Mouse (Mus musculus): Measurements from ENCODE around the gene Prtn3.

GRCm38 (mm10) chr10:79866601-79867000 lies 7.7 kb upstream of the Prtn3 start:
- TF ChIP-seq CTCF (IDR thresholded peaks at IDR 0.05; ENCODE audit: low read depth) (no peak), EP300 (IDR thresholded peaks at IDR 0.05; ENCODE audit: low read depth) (no peak)
